Comparison of ENCODE assay signal across 17 mouse cellular contexts in the genomic region with DNA sequence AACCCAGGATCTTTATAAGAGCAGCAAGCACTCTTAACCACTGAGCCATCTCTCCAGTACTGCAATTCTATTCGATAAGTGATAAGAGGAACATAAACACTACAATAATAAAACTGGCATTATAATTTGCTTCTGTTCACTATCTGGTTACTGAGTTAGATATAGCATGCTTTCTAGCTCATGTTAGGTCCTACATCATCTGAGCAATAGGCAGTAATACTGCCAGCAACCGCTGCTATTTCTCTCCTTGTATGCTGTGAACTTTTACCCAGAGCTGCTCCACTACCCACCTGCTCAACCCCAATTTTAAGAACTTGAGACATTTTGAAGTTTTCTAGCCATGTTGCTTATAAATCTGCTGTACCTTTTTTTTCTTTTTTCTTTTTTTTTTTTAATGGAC.
"Had no signal": no experiment of that assay in that cellular context is flagged by ENCODE, and none has a peak within 500 bp of the region (broad histone marks: within the 10 kb centered on the region; RNA-seq: fewer than 3 reads in every experiment).

No protein-coding gene starts in this region.

- H3K36me3 ChIP-seq: embryonic facial prominence, embryonic 10.5 days; embryonic facial prominence, embryonic 12.5 days; embryonic facial prominence, embryonic 13.5 days; embryonic facial prominence, embryonic 15.5 days; forebrain, embryonic 10.5 days; forebrain, embryonic 12.5 days; forebrain, embryonic 15.5 days had no signal

- H3K4me1 ChIP-seq: embryonic facial prominence, embryonic 10.5 days; forebrain, embryonic 10.5 days; forebrain, embryonic 12.5 days; forebrain, embryonic 13.5 days; forebrain, embryonic 15.5 days had no signal

- H3K9ac ChIP-seq: embryonic facial prominence, embryonic 12.5 days; embryonic facial prominence, embryonic 13.5 days; embryonic facial prominence, embryonic 15.5 days; forebrain, embryonic 12.5 days; forebrain, embryonic 13.5 days; forebrain, embryonic 15.5 days; forebrain, postnatal 0 days had no signal

- H3K27ac ChIP-seq: embryonic facial prominence, embryonic 10.5 days; embryonic facial prominence, embryonic 12.5 days; embryonic facial prominence, embryonic 13.5 days; embryonic facial prominence, embryonic 15.5 days; forebrain, embryonic 10.5 days; forebrain, embryonic 12.5 days; forebrain, embryonic 13.5 days; forebrain, embryonic 15.5 days; gastrocnemius, adult 2 months; heart, adult 2 months had no signal

- ATAC-seq: forebrain, embryonic 15.5 days; forebrain, embryonic 16.5 days; forebrain, postnatal 0 days had no signal

- H3K9me3 ChIP-seq: embryonic facial prominence, embryonic 10.5 days; embryonic facial prominence, embryonic 12.5 days; embryonic facial prominence, embryonic 13.5 days; embryonic facial prominence, embryonic 15.5 days; forebrain, embryonic 10.5 days; forebrain, embryonic 12.5 days; forebrain, embryonic 13.5 days; forebrain, embryonic 15.5 days had no signal

- H3K4me3 ChIP-seq: embryonic facial prominence, embryonic 10.5 days; embryonic facial prominence, embryonic 12.5 days; embryonic facial prominence, embryonic 13.5 days; embryonic facial prominence, embryonic 15.5 days; erythroblast, embryonic 14.5 days; forebrain, embryonic 10.5 days; forebrain, embryonic 12.5 days; forebrain, embryonic 13.5 days; forebrain, embryonic 15.5 days; heart, adult 2 months had no signal

- H3K4me2 ChIP-seq: embryonic facial prominence, embryonic 12.5 days; embryonic facial prominence, embryonic 13.5 days; embryonic facial prominence, embryonic 15.5 days; forebrain, embryonic 12.5 days; forebrain, embryonic 13.5 days; forebrain, embryonic 15.5 days had no signal

- DNase-seq: cerebellum, adult 9-10 months; cerebellum, adult 9-11 months; gastrocnemius, postnatal 14 days; gastrocnemius, postnatal 25 days had no signal

- H3K27me3 ChIP-seq: embryonic facial prominence, embryonic 12.5 days; embryonic facial prominence, embryonic 13.5 days; embryonic facial prominence, embryonic 15.5 days; forebrain, embryonic 12.5 days; forebrain, embryonic 13.5 days; forebrain, embryonic 15.5 days had no signal
